Mouse (Mus musculus) intestine, embryonic 16.5 days (tissue): ENCODE measurements around the gene Fam72a. TPM values are rescaled to one million over a fixed set of nuclear protein-coding genes. Genes with fewer than 3 reads are reported as not detected.

ENCODE experiments used
- ATAC-seq: fragments of 200-750 bp; cut with Nextera tagmentation; 2 replicates; pipeline ENCODE4 v1.8.0; 2017; ENCODE audit warnings: moderate TSS enrichment, moderate library complexity
- H3K27ac ChIP-seq: fragments of 300-500 bp; sonication (generic); 2 replicates; pipeline ENCODE4 v1.5.1; 2014; ENCODE audit warnings: mild to moderate bottlenecking, low read length
- H3K27me3 ChIP-seq: fragments of 300-500 bp; sonication (generic); replicated peaks from 2 replicates; pipeline ENCODE4 v1.6.1; 2014; ENCODE audit warnings: low read length, control low read depth, mixed read lengths; ENCODE audit not compliant: control insufficient read depth, insufficient read depth
- H3K36me3 ChIP-seq: fragments of 300-500 bp; sonication (generic); 2 replicates; pipeline ENCODE4 v1.6.1; 2014; ENCODE audit warnings: low read length, control low read depth; ENCODE audit not compliant: control insufficient read depth, insufficient read depth
- H3K4me1 ChIP-seq: fragments of 300-500 bp; sonication (generic); 2 replicates; pipeline ENCODE4 v1.6.1; 2014; ENCODE audit warnings: low read length, control low read depth, mixed read lengths; ENCODE audit not compliant: control insufficient read depth, insufficient read depth
- H3K4me2 ChIP-seq: fragments of 300-500 bp; sonication (generic); 2 replicates; pipeline ENCODE4 v1.6.1; 2014; ENCODE audit warnings: low read depth, low read length, control low read depth
- H3K4me3 ChIP-seq: fragments of 300-500 bp; sonication (generic); 2 replicates; pipeline ENCODE4 v1.5.1; 2014; ENCODE audit warnings: mild to moderate bottlenecking, low read length
- H3K9ac ChIP-seq: fragments of 300-500 bp; sonication (generic); 2 replicates; pipeline ENCODE4 v1.6.1; 2014; ENCODE audit warnings: low read depth, low read length
- H3K9me3 ChIP-seq: fragments of 300-500 bp; sonication (generic); 2 replicates; pipeline ENCODE4 v1.6.1; 2016; ENCODE audit warnings: low read length, control low read depth; ENCODE audit not compliant: control insufficient read depth
- WGBS: fragments of 180-500 bp; shearing (Covaris S2); extraction: QIAGEN DNeasy Blood & Tissue Kit; methylation state at CpG from one replicate; pipeline ENCODE4 v1.1.7; 2014; 5-methylcytosine and 5-hydroxymethylcytosine counted together
- polyA plus RNA-seq: library from polyadenylated mRNA; unstranded; fragments of >200 nt; fragmentation: Nextera tagmentation; extraction: Ambion mirVana; gene quantifications from 2 replicates; pipeline ENCODE4 v1.2.1, GENCODE M21; 2015

Fam72a gene
- polyA plus RNA-seq, 1 experiment from 2014 or later = 1.7 TPM

GRCm38 (mm10) chr1:131525101-131525585, 2.6 kb upstream of the Fam72a start:
- Histone ChIP-seq H3K4me1 (peaks cover 36% of the 10 kb centered on the region), H3K4me3 (peak overlapping the region; percentile 71), H3K9me3 (no peaks in the 10 kb centered on the region), H3K36me3 (no peaks in the 10 kb centered on the region), H3K27me3 (no peaks in the 10 kb centered on the region), H3K9ac (peak overlapping the region; percentile 87), H3K4me2 (peak overlapping the region; percentile 94), H3K27ac (no peak overlapping the region; the same call in 1 of the 2 replicates)
- WGBS = 1% methylated on average over 26 of the region's 26 CpGs
- no peak for ATAC-seq

- Histone ChIP-seq H3K36me3 (no peaks in the 10 kb centered on the region), H3K9ac (peak overlapping the region; percentile 87), H3K4me1 (peaks cover 36% of the 10 kb centered on the region), H3K4me3 (peak overlapping the region; percentile 71), H3K4me2 (peak overlapping the region; percentile 94), H3K27me3 (no peaks in the 10 kb centered on the region), H3K9me3 (no peaks in the 10 kb centered on the region), H3K27ac (peak overlapping the region; percentile 96)
- ATAC-seq = no peak
- WGBS = under 1% methylated on average over 39 of the region's 41 CpGs
These were observed 2.0 kb upstream of the Fam72a start for GRCm38 (mm10) chr1:131525586-131526271.

- Histone ChIP-seq H3K4me3 (peak overlapping the region; percentile 71), H3K36me3 (no peaks in the 10 kb centered on the region), H3K27me3 (no peaks in the 10 kb centered on the region), H3K9me3 (no peaks in the 10 kb centered on the region), H3K27ac (peak overlapping the region; percentile 96), H3K9ac (peak overlapping the region; percentile 87), H3K4me2 (peak overlapping the region; percentile 94), H3K4me1 (peaks cover 34% of the 10 kb centered on the region)
- ATAC-seq = peak; percentile 50
- whole genome bisulfite sequencing = under 1% methylated on average over 81 of the region's 81 CpGs
These were observed 1.1 kb upstream of the Fam72a start for GRCm38 (mm10) chr1:131526371-131527270.

GRCm38 (mm10) chr1:131528081-131528507, 391 bp downstream of the Fam72a start:
- H3K4me1 ChIP-seq = peaks cover 30% of the 10 kb centered on the region
- ATAC-seq = peak; percentile 15
- peak overlapping the region; percentile 72 for H3K9ac ChIP-seq
- H3K9me3 ChIP-seq = no peaks in the 10 kb centered on the region
- no peaks in the 10 kb centered on the region for H3K36me3 ChIP-seq
- under 1% methylated on average over 34 of the region's 34 CpGs for WGBS
- peak overlapping the region; percentile 71 for H3K4me3 ChIP-seq
- H3K27ac ChIP-seq = peak overlapping the region; percentile 94
- peak overlapping the region; percentile 63 for H3K4me2 ChIP-seq
- no peaks in the 10 kb centered on the region for H3K27me3 ChIP-seq

GRCm38 (mm10) chr1:131528561-131529166, 961 bp downstream of the Fam72a start:
- Histone ChIP-seq H3K27me3 (no peaks in the 10 kb centered on the region), H3K4me1 (peaks cover 27% of the 10 kb centered on the region), H3K9ac (peak overlapping the region; percentile 72), H3K36me3 (no peaks in the 10 kb centered on the region), H3K9me3 (no peaks in the 10 kb centered on the region), H3K27ac (peak overlapping the region; percentile 94), H3K4me2 (peak overlapping the region; percentile 63), H3K4me3 (peak overlapping the region; percentile 71)
- ATAC-seq = no peak
- under 1% methylated on average over 9 of the region's 9 CpGs for WGBS

- Histone ChIP-seq H3K9ac (no peak overlapping the region), H3K4me2 (no peak overlapping the region), H3K27ac (no peak overlapping the region), H3K4me3 (no peak overlapping the region), H3K9me3 (no peaks in the 10 kb centered on the region), H3K36me3 (no peaks in the 10 kb centered on the region), H3K27me3 (no peaks in the 10 kb centered on the region), H3K4me1 (peaks cover 2% of the 10 kb centered on the region; the same call in 1 of the 2 replicates)
- ATAC-seq = no peak
- 86% methylated on average over 4 of the region's 4 CpGs for WGBS
These were observed 12.1 kb downstream of the Fam72a start for GRCm38 (mm10) chr1:131539771-131540170.

GRCm38 (mm10) chr1:131540795-131541194, 13.1 kb downstream of the Fam72a start:
- H3K36me3 ChIP-seq = no peaks in the 10 kb centered on the region
- H3K27ac ChIP-seq = no peak overlapping the region
- H3K4me3 ChIP-seq = no peak overlapping the region
- H3K9me3 ChIP-seq = no peaks in the 10 kb centered on the region
- WGBS = 77% methylated on average over 5 of the region's 5 CpGs
- no peaks in the 10 kb centered on the region for H3K27me3 ChIP-seq
- no peak for ATAC-seq
- no peak overlapping the region for H3K4me2 ChIP-seq
- no peak overlapping the region for H3K9ac ChIP-seq
- peaks cover 2% of the 10 kb centered on the region; the same call in 1 of the 2 replicates for H3K4me1 ChIP-seq

- peaks cover 2% of the 10 kb centered on the region; the same call in 1 of the 2 replicates for H3K4me1 ChIP-seq
- H3K27me3 ChIP-seq = no peaks in the 10 kb centered on the region
- H3K9ac ChIP-seq = no peak overlapping the region
- H3K4me3 ChIP-seq = no peak overlapping the region
- ATAC-seq = no peak; the same call in 1 of the 2 replicates
- no peaks in the 10 kb centered on the region for H3K9me3 ChIP-seq
- no peak overlapping the region for H3K4me2 ChIP-seq
- H3K36me3 ChIP-seq = no peaks in the 10 kb centered on the region
- WGBS = 48% methylated on average over 3 of the region's 3 CpGs
- H3K27ac ChIP-seq = no peak overlapping the region
These were observed 13.7 kb downstream of the Fam72a start for GRCm38 (mm10) chr1:131541431-131541830.

- Histone ChIP-seq H3K27me3 (no peaks in the 10 kb centered on the region), H3K4me2 (no peak overlapping the region), H3K4me1 (peaks cover 2% of the 10 kb centered on the region; the same call in 1 of the 2 replicates), H3K9me3 (no peaks in the 10 kb centered on the region), H3K27ac (no peak overlapping the region), H3K36me3 (no peaks in the 10 kb centered on the region), H3K9ac (no peak overlapping the region), H3K4me3 (no peak overlapping the region)
- ATAC-seq = no peak
- WGBS = 72% methylated on average over 5 of the region's 5 CpGs
These were observed 14.2 kb downstream of the Fam72a start for GRCm38 (mm10) chr1:131541903-131542302.
